Mouse (Mus musculus) liver, embryonic 16.5 days (tissue): ENCODE results near the gene Myt1l. TPM values are rescaled to one million over a fixed set of nuclear protein-coding genes. Genes with fewer than 3 reads are reported as not detected.

Source experiments
- ATAC-seq: fragments of 200-750 bp; cut with Nextera tagmentation; 2 replicates; pipeline ENCODE4 v1.8.0; 2017; ENCODE audit warnings: low read depth, mild to moderate bottlenecking, moderate number of reproducible peaks, moderate library complexity
- H3K27ac ChIP-seq: fragments of 300-500 bp; sonication (generic); 2 replicates; pipeline ENCODE4 v1.5.1; 2014; ENCODE audit warnings: mild to moderate bottlenecking, low read length
- H3K27me3 ChIP-seq: fragments of 300-500 bp; sonication (generic); 2 replicates; pipeline ENCODE4 v1.6.1; 2014; ENCODE audit warnings: low read depth, low read length, mixed read lengths; ENCODE audit not compliant: control insufficient read depth, insufficient read depth
- H3K36me3 ChIP-seq: fragments of 300-500 bp; sonication (generic); 2 replicates; pipeline ENCODE4 v1.6.1; 2014; ENCODE audit warnings: mild to moderate bottlenecking; ENCODE audit not compliant: control insufficient read depth, insufficient read depth
- H3K4me1 ChIP-seq: fragments of 300-500 bp; sonication (generic); 2 replicates; pipeline ENCODE4 v1.6.1; 2014; ENCODE audit warnings: low read depth, low read length, mixed read lengths; ENCODE audit not compliant: control insufficient read depth
- H3K4me2 ChIP-seq: fragments of 300-500 bp; sonication (generic); 2 replicates; pipeline ENCODE4 v1.6.1; 2014; ENCODE audit warnings: low read depth, low read length, mixed read lengths
- H3K4me3 ChIP-seq: fragments of 300-500 bp; sonication (generic); 2 replicates; pipeline ENCODE4 v1.5.1; 2014; ENCODE audit warnings: low read depth, mild to moderate bottlenecking, low read length
- H3K9ac ChIP-seq: fragments of 300-500 bp; sonication (generic); 2 replicates; pipeline ENCODE4 v1.6.1; 2014; ENCODE audit warnings: low read depth, low read length
- H3K9me3 ChIP-seq: fragments of 300-500 bp; sonication (generic); replicated peaks from 2 replicates; pipeline ENCODE4 v1.6.1; 2016; ENCODE audit warnings: low read length; ENCODE audit not compliant: control insufficient read depth
- WGBS: fragments of 180-500 bp; shearing (Covaris S2); extraction: QIAGEN DNeasy Blood & Tissue Kit; methylation state at CpG from one replicate; pipeline ENCODE4 v1.1.7; 2014; ENCODE audit not compliant: insufficient replicate concordance; 5-methylcytosine and 5-hydroxymethylcytosine counted together
- polyA plus RNA-seq: library from polyadenylated mRNA; unstranded; fragments of >200 nt; fragmentation: Nextera tagmentation; extraction: Ambion mirVana; gene quantifications from 2 replicates; pipeline ENCODE4 v1.2.1, GENCODE M21; 2015

Gene Myt1l
- polyA plus RNA-seq, 1 experiment from 2014 or later = 0.07 TPM

DNA sequence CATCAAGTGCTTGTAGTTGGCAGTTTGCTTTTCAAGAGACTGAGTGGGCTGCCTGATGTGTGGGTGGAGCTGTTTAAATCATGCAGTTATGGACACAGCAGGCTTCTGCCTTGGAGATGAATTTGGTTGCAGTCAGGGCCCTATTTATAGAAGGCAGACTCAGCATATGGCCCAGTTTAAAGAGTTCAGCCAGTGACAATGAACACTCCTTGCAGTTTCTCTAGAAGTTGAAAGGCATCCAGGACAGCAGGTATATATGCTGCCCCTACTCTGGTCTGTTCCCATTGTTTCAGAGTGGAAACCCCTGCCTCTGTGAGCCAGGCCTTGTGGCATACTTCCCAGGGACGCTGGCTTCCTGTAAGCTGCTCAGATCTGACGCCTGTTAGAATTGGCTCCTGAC lies 167.0 kb downstream of the Myt1l start:
- no peak for ATAC-seq
- Histone ChIP-seq H3K4me3 (no peak overlapping the region), H3K9ac (no peak overlapping the region), H3K4me2 (no peak overlapping the region), H3K36me3 (no peaks in the 10 kb centered on the region), H3K27me3 (no peaks in the 10 kb centered on the region), H3K27ac (no peak overlapping the region), H3K4me1 (no peaks in the 10 kb centered on the region), H3K9me3 (no peaks in the 10 kb centered on the region)
- WGBS = 22% methylated on average over 2 of the region's 2 CpGs

GRCm38 (mm10) chr12:29697526-29698500 lies 169.6 kb downstream of the Myt1l start:
- H3K9me3 ChIP-seq = no peaks in the 10 kb centered on the region
- no peak overlapping the region for H3K9ac ChIP-seq
- no peak overlapping the region for H3K27ac ChIP-seq
- H3K36me3 ChIP-seq = no peaks in the 10 kb centered on the region
- no peaks in the 10 kb centered on the region for H3K4me1 ChIP-seq
- WGBS = 60% methylated on average over 12 of the region's 12 CpGs
- no peak for ATAC-seq
- H3K27me3 ChIP-seq = no peaks in the 10 kb centered on the region
- H3K4me3 ChIP-seq = no peak overlapping the region
- no peak overlapping the region for H3K4me2 ChIP-seq

GRCm38 (mm10) chr12:29698541-29698940 lies 170.4 kb downstream of the Myt1l start:
- no peaks in the 10 kb centered on the region for H3K4me1 ChIP-seq
- no peak overlapping the region for H3K4me3 ChIP-seq
- no peak overlapping the region for H3K9ac ChIP-seq
- 63% methylated on average over 3 of the region's 3 CpGs for WGBS
- no peaks in the 10 kb centered on the region for H3K27me3 ChIP-seq
- no peak overlapping the region for H3K27ac ChIP-seq
- no peak for ATAC-seq
- no peaks in the 10 kb centered on the region for H3K9me3 ChIP-seq
- no peaks in the 10 kb centered on the region for H3K36me3 ChIP-seq
- no peak overlapping the region for H3K4me2 ChIP-seq

DNA sequence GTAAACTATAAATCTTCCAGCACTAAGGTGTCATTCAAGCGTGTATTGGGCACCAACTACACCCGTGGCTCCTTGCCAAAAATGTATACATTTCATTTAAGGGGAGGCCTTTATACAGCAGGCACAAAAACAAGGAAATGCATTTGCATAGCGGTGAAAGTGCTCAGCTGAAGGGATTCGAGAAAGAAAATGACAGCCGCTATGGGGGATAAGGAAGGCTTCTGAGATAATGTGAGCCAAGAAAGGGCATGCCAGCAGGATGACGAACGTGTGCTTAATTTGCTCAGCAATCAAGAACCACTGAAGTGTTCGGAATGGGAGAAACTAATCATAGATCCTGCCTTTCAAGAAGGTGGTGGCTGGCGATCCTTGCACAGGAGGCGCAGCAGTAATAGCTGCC lies 170.8 kb downstream of the Myt1l start:
- H3K27ac ChIP-seq = no peak overlapping the region
- 47% methylated on average over 10 of the region's 10 CpGs for WGBS

GRCm38 (mm10) chr12:29699386-29699785 lies 171.2 kb downstream of the Myt1l start:
- no peak for ATAC-seq
- 66% methylated on average over 10 of the region's 10 CpGs for WGBS

More for the DNA sequence above, 170.8 kb downstream of the Myt1l start:
- H3K9me3 ChIP-seq = no peaks in the 10 kb centered on the region
- no peak overlapping the region for H3K4me2 ChIP-seq
- ATAC-seq = no peak
- H3K9ac ChIP-seq = no peak overlapping the region
- no peak overlapping the region for H3K4me3 ChIP-seq
- H3K27me3 ChIP-seq = no peaks in the 10 kb centered on the region
- no peaks in the 10 kb centered on the region for H3K4me1 ChIP-seq
- no peaks in the 10 kb centered on the region for H3K36me3 ChIP-seq

DNA sequence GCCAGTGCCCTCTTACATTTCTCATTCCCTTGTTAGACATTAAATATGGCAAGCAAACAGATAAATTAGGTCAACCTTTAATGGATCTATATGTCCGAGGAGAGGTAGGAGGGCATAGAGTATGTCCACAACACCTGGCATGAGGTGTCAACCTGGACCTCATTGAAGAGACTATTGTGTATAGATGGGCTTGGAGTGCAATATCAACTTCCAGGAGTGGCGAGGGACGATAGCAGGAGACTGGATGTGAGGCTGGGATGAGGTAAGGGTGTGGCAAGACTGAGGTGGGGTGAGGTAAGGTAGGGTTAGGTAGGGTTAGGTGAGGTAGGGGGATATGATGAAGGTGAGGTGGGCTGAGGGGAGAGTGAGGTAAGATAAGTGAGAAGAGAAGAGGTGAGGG lies 171.8 kb downstream of the Myt1l start:
- 54% methylated on average over 3 of the region's 3 CpGs for WGBS
- H3K4me1 ChIP-seq = no peaks in the 10 kb centered on the region
- no peak for ATAC-seq

More at GRCm38 (mm10) chr12:29699386-29699785, 171.2 kb downstream of the Myt1l start:
- Histone ChIP-seq H3K27me3 (no peaks in the 10 kb centered on the region), H3K9ac (no peak overlapping the region), H3K4me2 (no peak overlapping the region), H3K36me3 (no peaks in the 10 kb centered on the region), H3K27ac (no peak overlapping the region), H3K4me1 (no peaks in the 10 kb centered on the region), H3K4me3 (no peak overlapping the region), H3K9me3 (no peaks in the 10 kb centered on the region)

DNA sequence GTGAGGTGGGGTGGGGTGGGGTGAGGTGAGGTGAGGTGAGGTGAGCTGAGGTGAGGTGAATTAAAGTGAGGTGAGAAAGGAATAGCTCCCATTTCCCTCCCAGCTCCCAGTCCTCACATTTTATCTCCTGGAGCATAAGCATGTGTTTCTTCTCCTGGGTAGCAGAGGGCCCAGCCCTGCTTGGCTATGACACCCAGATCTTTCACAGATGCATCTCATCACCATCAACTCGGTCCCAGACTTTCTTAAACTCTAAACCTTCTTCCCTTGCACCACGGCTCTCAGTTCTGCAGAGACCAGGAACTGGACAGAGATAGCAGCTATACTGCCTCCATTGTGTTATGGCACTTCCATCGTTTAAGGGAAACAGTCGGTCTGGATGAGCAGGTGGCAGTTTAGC lies 172.9 kb downstream of the Myt1l start:
- H3K27me3 ChIP-seq = no peaks in the 10 kb centered on the region
- H3K9me3 ChIP-seq = no peaks in the 10 kb centered on the region
- H3K4me2 ChIP-seq = no peak overlapping the region
- no peak for ATAC-seq
- no peak overlapping the region for H3K9ac ChIP-seq
- no peak overlapping the region for H3K27ac ChIP-seq
- no peak overlapping the region for H3K4me3 ChIP-seq
- WGBS = 35% methylated on average over 4 of the region's 4 CpGs
- no peaks in the 10 kb centered on the region for H3K36me3 ChIP-seq
- H3K4me1 ChIP-seq = no peaks in the 10 kb centered on the region

More for the DNA sequence above, 171.8 kb downstream of the Myt1l start:
- Histone ChIP-seq H3K4me2 (no peak overlapping the region), H3K27ac (no peak overlapping the region), H3K4me3 (no peak overlapping the region), H3K9me3 (no peaks in the 10 kb centered on the region), H3K27me3 (no peaks in the 10 kb centered on the region), H3K36me3 (no peaks in the 10 kb centered on the region), H3K9ac (no peak overlapping the region)

DNA sequence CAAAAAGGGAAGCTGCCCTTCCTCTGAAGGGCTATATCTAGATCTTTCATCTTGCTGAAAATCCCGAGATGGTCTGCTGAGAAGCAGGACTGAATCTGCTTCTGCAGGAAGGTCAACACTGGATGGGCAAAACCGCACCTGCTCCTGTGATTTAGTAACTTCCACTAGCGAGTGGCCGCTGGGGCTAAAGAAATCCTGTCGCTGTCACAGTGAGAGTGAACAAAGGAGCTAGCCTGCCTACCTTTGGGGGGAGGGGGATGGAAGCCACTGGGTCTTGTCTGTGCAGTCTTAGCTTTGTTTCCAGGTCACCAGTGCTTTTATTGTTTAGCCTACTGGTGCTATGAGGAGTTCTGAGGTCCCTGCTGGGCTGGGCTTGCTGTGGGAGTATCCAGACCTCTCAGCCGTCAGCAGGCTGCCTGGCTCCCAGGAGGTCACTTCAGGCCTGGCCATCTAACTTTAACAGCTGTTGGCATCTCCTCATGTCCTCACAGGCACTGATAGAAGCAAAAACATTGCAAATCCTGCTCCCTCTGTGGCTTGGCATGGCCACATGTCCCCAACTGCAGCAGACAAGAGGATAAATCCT lies 173.6 kb downstream of the Myt1l start:
- ATAC-seq = no peak
- Histone ChIP-seq H3K4me2 (no peak overlapping the region), H3K27me3 (no peaks in the 10 kb centered on the region), H3K9me3 (no peaks in the 10 kb centered on the region), H3K4me1 (no peaks in the 10 kb centered on the region), H3K27ac (no peak overlapping the region), H3K36me3 (no peaks in the 10 kb centered on the region), H3K4me3 (no peak overlapping the region), H3K9ac (no peak overlapping the region)
- WGBS = 15% methylated on average over 6 of the region's 6 CpGs

DNA sequence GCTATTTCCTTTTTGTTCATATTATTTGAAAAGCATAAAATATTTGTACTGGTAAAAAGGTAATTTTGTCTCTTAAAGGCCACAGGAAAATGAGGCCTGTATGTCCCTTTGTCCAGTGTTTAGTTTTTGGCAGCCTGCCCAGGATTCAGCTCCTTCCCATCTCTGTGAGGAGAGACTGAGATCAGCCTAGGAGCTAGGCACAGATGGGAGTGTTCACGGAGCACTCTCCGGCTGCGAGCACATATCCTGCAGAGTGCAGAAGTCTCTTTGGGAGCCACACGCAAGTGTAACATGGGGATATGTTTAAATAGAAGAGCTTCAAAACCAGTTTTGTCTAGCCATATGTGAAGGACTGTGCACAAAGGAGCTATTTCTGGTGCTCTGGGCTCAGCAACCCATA lies 174.4 kb downstream of the Myt1l start:
- no peak for ATAC-seq
- H3K27me3 ChIP-seq = no peaks in the 10 kb centered on the region
- H3K4me1 ChIP-seq = no peaks in the 10 kb centered on the region
- no peak overlapping the region for H3K4me2 ChIP-seq
- no peaks in the 10 kb centered on the region for H3K9me3 ChIP-seq
- H3K4me3 ChIP-seq = no peak overlapping the region
- 69% methylated on average over 4 of the region's 4 CpGs for WGBS
- no peaks in the 10 kb centered on the region for H3K36me3 ChIP-seq
- H3K9ac ChIP-seq = no peak overlapping the region
- H3K27ac ChIP-seq = no peak overlapping the region
